Mouse (Mus musculus): Measurements from ENCODE around the gene Fmo5.

- TF ChIP-seq CTCF (IDR thresholded peaks at IDR 0.05; ENCODE audit: extremely low read depth, insufficient read depth, low read length): no peak
- TF ChIP-seq POLR2A (IDR thresholded peaks at IDR 0.05; ENCODE audit: extremely low read depth, insufficient read depth, low read length): no peak
Measured at GRCm38 (mm10) chr3:97691443-97692017, 62.9 kb downstream of the Fmo5 start.
